Mouse (Mus musculus): ENCODE data around the gene Mastl. TPM values are rescaled to one million over a fixed set of nuclear protein-coding genes. Genes with fewer than 3 reads are reported as not detected.
A peak's percentile ranks its signal among the peaks of the same experiment; 100 is the strongest.

The Mastl gene
- total and polyA plus RNA-seq, 3 experiments: 8.1 to 14.8 (median 10.7) TPM

DNA sequence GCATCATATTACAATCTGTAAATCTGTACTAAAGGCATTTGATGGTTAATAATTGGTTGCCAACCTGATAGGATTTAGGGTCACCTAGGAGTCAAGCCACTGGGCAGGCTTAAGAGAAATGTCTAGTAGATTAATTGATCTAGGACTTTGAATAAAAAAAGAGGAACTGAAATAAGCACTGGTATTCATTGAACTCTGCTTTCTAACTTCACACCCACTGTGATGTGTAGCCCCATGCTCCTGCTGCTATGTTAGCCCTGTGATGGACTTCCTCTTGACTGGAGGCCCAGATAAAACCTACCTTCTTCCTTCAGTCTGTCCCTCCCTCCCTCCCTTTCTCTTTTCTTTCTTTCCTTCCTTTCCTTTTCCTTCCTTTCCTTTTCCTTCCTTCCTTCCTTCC, 58.8 kb downstream of the Mastl start:
- peaks cover 27 to 48% of the 10 kb centered on the region in 2 experiments for H3K36me3 ChIP-seq (replicated peaks in 1 of 2; ENCODE audit: control insufficient read depth in 1 of 2, insufficient read depth in 1 of 2, low read length in 1 of 2)
- no peak overlapping the region for H3K27ac ChIP-seq (ENCODE audit: insufficient read depth, low read depth)
- no peaks in the 10 kb centered on the region for H3K9me3 ChIP-seq (replicated peaks; ENCODE audit: low read length)
- no peak overlapping the region for H3K9ac ChIP-seq (ENCODE audit: insufficient read depth, low read depth)
- in situ Hi-C loops (cut with MboI; ENCODE audit: low pct_ligation_motif_present, low pct_unique_long_range_greater_than_20kb, low sequenced_read_pairs): no loop called here
- peak; percentile 49 for DNase-seq (ENCODE audit: extremely low read depth)
- H3K4me2 ChIP-seq (ENCODE audit: insufficient read depth, low read depth, poor library complexity, severe bottlenecking): no peak overlapping the region
- TF ChIP-seq IRF4 (IDR thresholded peaks at IDR 0.05; ENCODE audit: low read depth, low read length) (peak; percentile 64), ZKSCAN1 (IDR thresholded peaks at IDR 0.05; ENCODE audit: borderline replicate concordance, low read depth, low read length) (no peak), EP300 (IDR thresholded peaks at IDR 0.05; ENCODE audit: low read length) (0 out of 2 replicates have a peak, but pooled peaks have one; percentile 31)
- dilution Hi-C loops (cut with MboI; ENCODE audit: extremely low pct_ligation_motif_present, extremely low pct_unique_long_range_greater_than_20kb, low sequenced_read_pairs): no loop called here
- H3K79me2 ChIP-seq (replicated peaks; ENCODE audit: control insufficient read depth, extremely low read depth, insufficient read depth, poor library complexity, severe bottlenecking): no peaks in the 10 kb centered on the region
- H3K4me3 ChIP-seq (replicated peaks in 1 of 3; ENCODE audit: low read depth in 2 of 3, low read length in 2 of 3, poor library complexity in 1 of 3): no peak overlapping the region
- peaks cover 0 to 10% of the 10 kb centered on the region in 2 experiments; a peak in 3 of 4 replicates for H3K4me1 ChIP-seq (ENCODE audit: control insufficient read depth in 1 of 2, insufficient read depth in 2 of 2)
- no peaks in the 10 kb centered on the region for H3K27me3 ChIP-seq (replicated peaks)

DNA sequence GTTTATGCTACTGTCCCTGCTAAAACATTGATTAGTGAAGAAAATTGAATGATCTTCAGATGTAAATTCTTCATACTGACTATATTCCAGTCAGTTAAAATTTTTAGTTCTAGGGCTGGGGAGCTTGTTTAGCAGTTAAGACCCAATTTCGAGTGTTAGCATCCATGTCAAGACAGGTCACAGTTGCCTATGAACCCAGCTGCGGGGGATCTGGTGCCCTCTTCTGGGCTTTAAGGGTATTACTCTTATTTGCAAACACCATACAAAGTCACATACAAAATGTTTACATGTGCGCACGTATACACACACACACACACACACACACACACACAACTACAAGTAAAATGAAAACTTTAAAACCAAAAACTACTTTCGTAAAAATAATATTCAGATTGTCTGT, 63.6 kb downstream of the Mastl start:
- peak; percentile 60 for DNase-seq (ENCODE audit: extremely low read depth)
- Histone ChIP-seq H3K27ac (ENCODE audit: insufficient read depth, low read depth) (no peak overlapping the region), H3K9ac (ENCODE audit: insufficient read depth, low read depth) (no peak overlapping the region), H3K79me2 (replicated peaks; ENCODE audit: control insufficient read depth, extremely low read depth, insufficient read depth, poor library complexity, severe bottlenecking) (no peaks in the 10 kb centered on the region), H3K4me3 (replicated peaks in 1 of 3; ENCODE audit: low read depth in 2 of 3, low read length in 2 of 3, poor library complexity in 1 of 3) (no peak overlapping the region), H3K9me3 (replicated peaks; ENCODE audit: low read length) (no peaks in the 10 kb centered on the region), H3K36me3 (replicated peaks in 1 of 2; ENCODE audit: control insufficient read depth in 1 of 2, insufficient read depth in 1 of 2, low read length in 1 of 2) (peaks cover 49 to 68% of the 10 kb centered on the region in 2 experiments), H3K4me2 (ENCODE audit: insufficient read depth, low read depth, poor library complexity, severe bottlenecking) (no peak overlapping the region), H3K27me3 (replicated peaks) (no peaks in the 10 kb centered on the region), H3K4me1 (ENCODE audit: control insufficient read depth in 1 of 2, insufficient read depth in 2 of 2) (peaks cover 0 to 21% of the 10 kb centered on the region in 2 experiments; a peak in 3 of 4 replicates)
- in situ Hi-C loops (cut with MboI; ENCODE audit: low pct_ligation_motif_present, low pct_unique_long_range_greater_than_20kb, low sequenced_read_pairs): no loop called here
- TF ChIP-seq UBTF (IDR thresholded peaks at IDR 0.05; ENCODE audit: low read depth, low read length): no peak
- TF ChIP-seq MAX (IDR thresholded peaks at IDR 0.05; ENCODE audit: low read length): no peak
- no peak for TF ChIP-seq IRF4 (IDR thresholded peaks at IDR 0.05; ENCODE audit: low read depth, low read length)
- no peak for TF ChIP-seq POLR2A (IDR thresholded peaks at IDR 0.05; ENCODE audit: low read depth, low read length)
- TF ChIP-seq RAD21 (IDR thresholded peaks at IDR 0.05; ENCODE audit: low read depth, low read length): peak; percentile 67
- TF ChIP-seq POLR2AphosphoS2 (IDR thresholded peaks at IDR 0.05; ENCODE audit: low read depth, low read length): no peak
- no peak for TF ChIP-seq MAZ (IDR thresholded peaks at IDR 0.05; ENCODE audit: low read depth, low read length)
- peak; percentile 70 for TF ChIP-seq SMC3 (IDR thresholded peaks at IDR 0.05; ENCODE audit: low read depth, low read length)
- no peak for TF ChIP-seq E2F4 (IDR thresholded peaks at IDR 0.05; ENCODE audit: insufficient replicate concordance, low read depth, low read length)
- TF ChIP-seq RCOR1 (conservative IDR thresholded peaks at IDR 0.05; ENCODE audit: low read depth, low read length): no peak
- no peak for TF ChIP-seq JUND (conservative IDR thresholded peaks at IDR 0.05; ENCODE audit: low read depth, low read length)
- 0 out of 2 replicates have a peak, but pooled peaks have one; percentile 27 for TF ChIP-seq MYC (IDR thresholded peaks at IDR 0.05; ENCODE audit: low read depth, low read length)
- no peak for TF ChIP-seq MXI1 (IDR thresholded peaks at IDR 0.05; ENCODE audit: low read depth, low read length)
- TF ChIP-seq USF2 (conservative IDR thresholded peaks at IDR 0.05; ENCODE audit: low read depth, low read length): no peak
- TF ChIP-seq CTCF (conservative IDR thresholded peaks at IDR 0.05 in 1 of 2, IDR thresholded peaks at IDR 0.05 in 1 of 2; ENCODE audit: low read depth in 2 of 2, low read length in 2 of 2): peak; percentile 66 to 75
- no peak for TF ChIP-seq MAFK (IDR thresholded peaks at IDR 0.05; ENCODE audit: insufficient replicate concordance, low read length)
- dilution Hi-C loops (cut with MboI; ENCODE audit: extremely low pct_ligation_motif_present, extremely low pct_unique_long_range_greater_than_20kb, low sequenced_read_pairs): no loop called here
